Mouse (Mus musculus) ZHBTc4 (cell line): ENCODE data around the gene Nav2.

ENCODE experiments used
- DNase-seq: peaks from one replicate; pipeline ENCODE4 v3.0.0-alpha.2; 2011; ENCODE audit warnings: low read depth, low spot score

The Nav2 gene

GRCm38 (mm10) chr7:49397441-49398003 is 489.0 kb downstream of the Nav2 start:
- DNase-seq, result no peak

GRCm38 (mm10) chr7:49398020-49398516 is 489.6 kb downstream of the Nav2 start:
- DNase-seq, result no peak

GRCm38 (mm10) chr7:49399314-49399713 is 490.8 kb downstream of the Nav2 start:
- peak; percentile 79 for DNase-seq

GRCm38 (mm10) chr7:49400463-49400862 is 491.9 kb downstream of the Nav2 start:
- peak; percentile 50 for DNase-seq

- DNase-seq, result no peak
Observed at GRCm38 (mm10) chr7:49402526-49402925, 494.0 kb downstream of the Nav2 start.

- no peak for DNase-seq
Observed at GRCm38 (mm10) chr7:49407688-49408087, 499.2 kb downstream of the Nav2 start.

GRCm38 (mm10) chr7:49408625-49409024 is 500.1 kb downstream of the Nav2 start:
- DNase-seq, result no peak

GRCm38 (mm10) chr7:49409265-49409664 is 500.7 kb downstream of the Nav2 start:
- DNase-seq, result no peak

GRCm38 (mm10) chr7:49410188-49410587 is 501.7 kb downstream of the Nav2 start:
- DNase-seq, result no peak

- DNase-seq, result no peak
Observed at GRCm38 (mm10) chr7:49410892-49411291, 502.4 kb downstream of the Nav2 start.

- no peak for DNase-seq
Observed at GRCm38 (mm10) chr7:49411803-49412202, 503.3 kb downstream of the Nav2 start.

- DNase-seq, result no peak
Observed at GRCm38 (mm10) chr7:49415131-49415530, 506.6 kb downstream of the Nav2 start.

- no peak for DNase-seq
Observed at GRCm38 (mm10) chr7:49415716-49416115, 507.2 kb downstream of the Nav2 start.

GRCm38 (mm10) chr7:49418841-49419240 is 510.3 kb downstream of the Nav2 start:
- no peak for DNase-seq

- DNase-seq, result no peak
Observed at GRCm38 (mm10) chr7:49420139-49420802, 511.8 kb downstream of the Nav2 start.

- no peak for DNase-seq
Observed at GRCm38 (mm10) chr7:49421261-49421660, 512.7 kb downstream of the Nav2 start.

GRCm38 (mm10) chr7:49423943-49424342 is 515.4 kb downstream of the Nav2 start:
- no peak for DNase-seq

- peak; percentile 44 for DNase-seq
Observed at GRCm38 (mm10) chr7:49426060-49426459, 517.5 kb downstream of the Nav2 start.

- DNase-seq, result peak; percentile 76
Observed at GRCm38 (mm10) chr7:49427843-49428242, 519.3 kb downstream of the Nav2 start.

GRCm38 (mm10) chr7:49428947-49429346 is 520.4 kb downstream of the Nav2 start:
- peak; percentile 70 for DNase-seq

GRCm38 (mm10) chr7:49430808-49431207 is 522.3 kb downstream of the Nav2 start:
- no peak for DNase-seq

GRCm38 (mm10) chr7:49433945-49434344 is 525.4 kb downstream of the Nav2 start:
- no peak for DNase-seq

GRCm38 (mm10) chr7:49436492-49436891 is 528.0 kb downstream of the Nav2 start:
- DNase-seq, result no peak
